Mouse (Mus musculus): Measurements from ENCODE around the gene Sympk. TPM values are rescaled to one million over a fixed set of nuclear protein-coding genes. Genes with fewer than 3 reads are reported as not detected.

Sympk gene
- total RNA-seq, 1 experiment from 2014 or later: 23.9 TPM

GRCm38 (mm10) chr7:19093537-19094385 is 69.6 kb downstream of the Sympk start:
- no peak; the same call in 1 of the 2 replicates for ATAC-seq (replicated peaks; ENCODE audit: insufficient number of reproducible peaks, low FRiP score, low TSS enrichment, poor library complexity, severe bottlenecking)

DNA sequence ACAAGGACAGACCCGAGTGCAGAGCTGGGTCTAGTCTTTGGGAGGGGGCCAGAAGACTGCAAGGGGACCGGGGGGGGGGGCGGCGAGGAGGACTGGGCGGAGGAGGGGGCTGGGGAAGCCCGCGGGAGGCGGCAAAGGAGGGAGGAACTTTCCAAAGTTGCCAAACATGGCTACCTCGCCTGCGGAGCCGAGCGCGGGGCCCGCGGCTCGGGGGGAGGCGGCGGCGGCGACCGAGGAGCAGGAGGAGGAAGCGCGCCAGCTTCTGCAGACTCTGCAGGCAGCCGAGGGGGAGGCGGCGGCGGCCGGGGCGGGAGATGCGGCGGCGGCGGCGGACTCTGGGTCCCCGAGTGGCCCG is 70.3 kb downstream of the Sympk start, which contains the start of gene Six5:
Gene Six5, plus strand, starts transcription at position 124 of the 355 bp plus-strand sequence.
- ATAC-seq (replicated peaks; ENCODE audit: insufficient number of reproducible peaks, low FRiP score, low TSS enrichment, poor library complexity, severe bottlenecking): no peak

- ATAC-seq (replicated peaks; ENCODE audit: insufficient number of reproducible peaks, low FRiP score, low TSS enrichment, poor library complexity, severe bottlenecking): no peak
Observed at GRCm38 (mm10) chr7:19094826-19095750, 70.9 kb downstream of the Sympk start.

DNA sequence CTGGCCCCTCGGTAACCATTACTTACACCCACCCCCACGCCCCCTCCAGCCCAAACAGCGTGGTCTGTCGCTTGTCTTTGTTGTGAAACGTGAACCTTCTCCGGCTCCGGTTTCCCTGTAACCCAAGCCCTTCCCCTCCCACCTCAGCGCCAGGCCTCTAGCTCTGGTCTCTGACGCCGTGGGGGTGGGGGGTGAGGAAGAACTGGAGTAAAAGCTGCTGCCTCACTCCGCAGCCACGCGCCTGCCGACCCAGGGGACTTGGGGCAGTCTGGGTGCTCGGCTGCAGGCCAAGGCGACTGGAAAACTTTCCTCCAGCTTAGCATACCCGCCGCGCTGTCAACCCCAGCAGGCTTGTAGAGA is 71.6 kb downstream of the Sympk start:
- ATAC-seq (replicated peaks; ENCODE audit: insufficient number of reproducible peaks, low FRiP score, low TSS enrichment, poor library complexity, severe bottlenecking): no peak

GRCm38 (mm10) chr7:19096421-19096976 is 72.3 kb downstream of the Sympk start:
- no peak for ATAC-seq (replicated peaks; ENCODE audit: insufficient number of reproducible peaks, low FRiP score, low TSS enrichment, poor library complexity, severe bottlenecking)

DNA sequence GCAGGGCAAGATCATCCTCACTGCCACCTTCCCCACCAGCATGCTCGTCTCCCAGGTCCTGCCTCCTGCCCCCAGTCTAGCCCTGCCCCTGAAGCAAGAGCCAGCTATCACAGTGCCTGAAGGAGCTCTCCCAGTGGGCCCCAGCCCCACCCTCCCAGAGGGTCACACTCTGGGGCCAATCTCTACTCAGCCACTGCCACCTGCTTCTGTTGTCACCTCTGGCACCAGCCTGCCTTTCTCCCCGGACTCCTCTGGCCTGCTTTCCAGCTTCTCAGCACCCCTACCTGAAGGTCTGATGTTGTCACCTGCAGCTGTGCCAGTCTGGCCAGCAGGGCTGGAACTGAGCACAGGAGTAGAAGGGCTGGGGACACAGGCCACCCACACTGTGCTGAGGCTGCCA is 73.0 kb downstream of the Sympk start:
- ATAC-seq (replicated peaks; ENCODE audit: insufficient number of reproducible peaks, low FRiP score, low TSS enrichment, poor library complexity, severe bottlenecking): no peak

DNA sequence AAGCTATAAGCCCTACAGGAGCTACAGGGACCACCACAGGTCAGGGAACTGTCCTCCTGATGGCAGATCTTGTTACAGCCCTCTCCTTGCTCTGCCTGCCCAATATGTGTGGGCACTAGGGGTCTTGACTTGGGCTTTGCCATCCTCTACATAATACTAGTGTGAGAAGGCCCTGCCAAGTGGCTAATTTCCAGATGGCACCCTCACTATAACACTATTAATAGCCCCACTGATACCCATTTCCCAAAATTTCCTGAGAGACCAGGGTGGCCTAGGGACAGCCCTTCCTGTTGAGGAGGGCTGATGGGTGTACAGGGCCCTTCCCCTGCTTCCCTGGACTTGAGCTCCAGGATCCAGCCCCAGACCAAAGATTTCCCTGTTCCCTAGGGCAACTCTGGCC is 73.7 kb downstream of the Sympk start:
- no peak for ATAC-seq (replicated peaks; ENCODE audit: insufficient number of reproducible peaks, low FRiP score, low TSS enrichment, poor library complexity, severe bottlenecking)

DNA sequence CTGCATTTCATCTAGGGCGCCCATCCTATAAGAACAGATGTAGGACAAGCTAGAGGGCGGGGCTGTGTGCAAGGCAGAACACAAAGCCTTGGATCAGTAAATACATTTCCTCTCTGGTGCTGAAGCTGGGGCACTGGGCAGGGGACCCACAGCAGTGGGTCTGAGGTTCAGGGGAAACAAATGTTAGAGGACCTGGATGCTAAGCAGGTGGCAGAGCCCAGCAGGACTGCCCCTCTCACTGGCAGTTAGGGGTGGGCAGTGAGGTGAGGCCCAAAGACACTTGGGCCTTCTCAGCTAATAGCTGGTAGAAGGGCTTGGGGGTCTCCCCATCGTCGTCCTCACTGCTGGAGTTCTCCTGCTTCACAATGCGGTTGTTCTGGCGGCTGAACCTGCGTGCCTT is 74.6 kb downstream of the Sympk start:
- no peak for ATAC-seq (replicated peaks; ENCODE audit: insufficient number of reproducible peaks, low FRiP score, low TSS enrichment, poor library complexity, severe bottlenecking)

GRCm38 (mm10) chr7:19100290-19100689 is 76.1 kb downstream of the Sympk start:
- no peak for ATAC-seq (replicated peaks; ENCODE audit: insufficient number of reproducible peaks, low FRiP score, low TSS enrichment, poor library complexity, severe bottlenecking)

DNA sequence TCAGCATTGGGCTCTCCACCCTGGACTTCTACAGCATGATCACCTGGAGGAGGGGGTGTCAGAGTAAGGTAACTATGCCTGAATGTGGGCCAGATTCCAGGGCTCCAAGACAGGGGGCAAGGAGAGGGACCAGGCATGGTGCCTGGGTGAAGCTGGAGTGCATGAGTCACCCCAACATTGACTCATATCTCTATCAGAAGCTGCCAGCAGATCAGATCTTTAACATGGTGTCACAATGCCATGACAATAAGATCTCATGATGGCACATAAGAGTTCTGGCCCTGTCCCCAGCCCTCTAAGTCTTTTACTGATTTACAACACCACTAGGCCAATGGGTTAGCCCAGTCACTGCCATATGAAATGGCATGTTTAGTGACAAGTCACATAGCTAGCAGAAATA is 79.6 kb downstream of the Sympk start:
- no peak for ATAC-seq (replicated peaks; ENCODE audit: insufficient number of reproducible peaks, low FRiP score, low TSS enrichment, poor library complexity, severe bottlenecking)

Other genes with a start within 250 kb of the Sympk start
- not detected in 3 replicates for gene Psg19, start 225.9 kb upstream of the Sympk start, total RNA-seq (2017)
- not detected in 3 replicates for gene Psg17, start 202.8 kb upstream of the Sympk start, total RNA-seq (2017)
- 0.19 to 0.75 TPM in 2 of 3 replicates, not detected in the other for gene Mill2, start 184.4 kb upstream of the Sympk start, total RNA-seq (2017)
- gene Pglyrp1, start 153.0 kb upstream of the Sympk start, total RNA-seq (2017): 88.5 to 148 TPM (median 139 TPM) in 3 replicates
- 10.6 to 30.0 TPM (median 24.7 TPM) in 3 replicates for gene Ccdc61, start 114.0 kb upstream of the Sympk start, total RNA-seq (2017)
- gene Nova2, start 98.5 kb upstream of the Sympk start, total RNA-seq (2017): not detected in 3 replicates
- 0.49 TPM in 1 of 3 replicates, not detected in the others for gene Nanos2, start 37.0 kb upstream of the Sympk start, total RNA-seq (2017)
- 0.75 to 2.1 TPM in 2 of 3 replicates, not detected in the other for gene Mypop, start 33.1 kb upstream of the Sympk start, total RNA-seq (2017)
- 7.1 to 10.5 TPM (median 7.8 TPM) in 3 replicates for gene Irf2bp1, start 20.3 kb upstream of the Sympk start, total RNA-seq (2017)
- gene Foxa3, start 839 bp upstream of the Sympk start, total RNA-seq (2017): not detected in 3 replicates
- not detected in 3 replicates for gene Rsph6a, start 30.3 kb downstream of the Sympk start, total RNA-seq (2017)
- gene Dmwd, start 51.9 kb downstream of the Sympk start, total RNA-seq (2017): 0.39 to 3.2 TPM (median 0.43 TPM) in 3 replicates
- gene Dmpk, start 59.5 kb downstream of the Sympk start, total RNA-seq (2017): 0.97 to 1.5 TPM in 2 of 3 replicates, not detected in the other
- not detected in 3 replicates for gene Six5, start 70.2 kb downstream of the Sympk start, total RNA-seq (2017)
- not detected in 3 replicates for gene Gm4969, start 94.0 kb downstream of the Sympk start, total RNA-seq (2017)
- gene Fbxo46, start 95.5 kb downstream of the Sympk start, total RNA-seq (2017): 6.7 to 11.5 TPM (median 7.1 TPM) in 3 replicates
- 2.4 to 4.9 TPM (median 3.9 TPM) in 3 replicates for gene Qpctl, start 124.9 kb downstream of the Sympk start, total RNA-seq (2017)
- 27.7 to 42.9 TPM (median 30.8 TPM) in 3 replicates for gene Snrpd2, start 125.3 kb downstream of the Sympk start, total RNA-seq (2017)
- gene Gipr, start 141.8 kb downstream of the Sympk start, total RNA-seq (2017): not detected in 3 replicates
- gene Eml2, start 152.0 kb downstream of the Sympk start, total RNA-seq (2017): 9.4 to 12.2 TPM (median 9.9 TPM) in 3 replicates
- 0.19 to 0.32 TPM in 2 of 3 replicates, not detected in the other for gene Gpr4, start 188.2 kb downstream of the Sympk start, total RNA-seq (2017)
- gene Opa3, start 204.0 kb downstream of the Sympk start, total RNA-seq (2017): 11.5 to 32.0 TPM (median 14.7 TPM) in 3 replicates
- 230 to 263 TPM (median 254 TPM) in 3 replicates for gene Vasp, start 247.4 kb downstream of the Sympk start, total RNA-seq (2017)

Measured in monocyte, adult 5-6 weeks (primary cell).